8 mouse cellular contexts compared by ENCODE assay signal in genomic region chr7:89516551-89517459, GRCm38 (mm10). TPM values are rescaled to one million over a fixed set of nuclear protein-coding genes. Genes with fewer than 3 reads are reported as not detected.
A peak's percentile ranks its signal among the peaks of the same experiment; 100 is the strongest.
DNase-seq lines count a peak whose midpoint lies in the region; ATAC-seq and TF ChIP-seq lines count a peak whose summit lies in the region.

No protein-coding gene starts in this region.

- H3K27me3 ChIP-seq in heart, embryonic 14.5 days (ENCODE audit: control insufficient read depth, insufficient read depth, low read length) = no peaks in the 10 kb centered on the region
- H3K27me3 ChIP-seq in embryonic facial prominence, embryonic 11.5 days (ENCODE audit: control insufficient read depth, insufficient read depth, low read length) = no peaks in the 10 kb centered on the region
- H3K27me3 ChIP-seq in intestine, postnatal 0 days (replicated peaks; ENCODE audit: control insufficient read depth, insufficient read depth, low read length) = no peaks in the 10 kb centered on the region
- peaks cover 34% of the 10 kb centered on the region for H3K27me3 ChIP-seq in midbrain, embryonic 10.5 days (ENCODE audit: low read depth, poor library complexity, severe bottlenecking)

- DNase-seq in heart, postnatal 25 days (ENCODE audit: low spot score) = no peak
- peak; percentile 45 for DNase-seq in embryonic facial prominence, embryonic 11.5 days (ENCODE audit: low spot score)
- no peak for DNase-seq in midbrain, embryonic 10.5 days (ENCODE audit: low spot score)
- DNase-seq in urinary bladder, postnatal 14 days (ENCODE audit: low spot score) = no peak
- no peak for DNase-seq in right cerebral cortex, adult 18-20 months

- H3K27ac ChIP-seq in heart, embryonic 14.5 days (replicated peaks in 1 of 2; ENCODE audit: control insufficient read depth in 1 of 2, insufficient read depth in 1 of 2, low read depth in 2 of 2, low read length in 2 of 2) = peak overlapping the region in 1 of 2 experiments; percentile 66; a peak in 2 of 4 replicates
- peak overlapping the region; percentile 47; the same call in 1 of the 2 replicates for H3K27ac ChIP-seq in embryonic facial prominence, embryonic 11.5 days (replicated peaks; ENCODE audit: low read depth, low read length)
- H3K27ac ChIP-seq in intestine, postnatal 0 days (ENCODE audit: low read depth, low read length) = peak overlapping the region; percentile 73
- peak overlapping the region; percentile 87 for H3K27ac ChIP-seq in midbrain, embryonic 10.5 days (replicated peaks)

- intact Hi-C loops in heart, postnatal 25 days (cut with DNase I) = no loop called here

- peak; percentile 27; the same call in 1 of the 2 replicates for TF ChIP-seq CTCF in intestine, postnatal 0 days (IDR thresholded peaks at IDR 0.05; ENCODE audit: low read depth)

- ATAC-seq in heart, embryonic 14.5 days (ENCODE audit: insufficient number of reproducible peaks, insufficient read depth, low FRiP score, low read depth) = peak; percentile 40
- ATAC-seq in embryonic facial prominence, embryonic 11.5 days (replicated peaks; ENCODE audit: insufficient number of reproducible peaks, low FRiP score, low TSS enrichment, low read depth) = peak; percentile 47
- peak; percentile 55 for ATAC-seq in intestine, postnatal 0 days
- ATAC-seq in cerebellum, adult (ENCODE audit: insufficient number of reproducible peaks, low FRiP score, low TSS enrichment) = no peak

- peak overlapping the region; percentile 83 for H3K9ac ChIP-seq in heart, embryonic 14.5 days (ENCODE audit: low read length)
- H3K9ac ChIP-seq in embryonic facial prominence, embryonic 11.5 days (replicated peaks; ENCODE audit: low read length) = peak overlapping the region; percentile 85
- peak overlapping the region; percentile 69 for H3K9ac ChIP-seq in intestine, postnatal 0 days (ENCODE audit: low read depth, low read length)

- H3K36me3 ChIP-seq in heart, embryonic 14.5 days (ENCODE audit: control insufficient read depth, insufficient read depth, low read length) = no peaks in the 10 kb centered on the region
- H3K36me3 ChIP-seq in embryonic facial prominence, embryonic 11.5 days (replicated peaks; ENCODE audit: control insufficient read depth, insufficient read depth, low read depth, low read length) = no peaks in the 10 kb centered on the region
- no peaks in the 10 kb centered on the region for H3K36me3 ChIP-seq in intestine, postnatal 0 days (ENCODE audit: control insufficient read depth, insufficient read depth)
- H3K36me3 ChIP-seq in midbrain, embryonic 10.5 days = no peaks in the 10 kb centered on the region

- 9% methylated on average over 32 of the region's 32 CpGs for WGBS in heart, embryonic 14.5 days
- WGBS in embryonic facial prominence, embryonic 11.5 days = 8% methylated on average over 32 of the region's 32 CpGs
- WGBS in intestine, postnatal 0 days = 4% methylated on average over 32 of the region's 32 CpGs
- 10% methylated on average over 32 of the region's 32 CpGs for WGBS in midbrain, embryonic 10.5 days

- H3K9me3 ChIP-seq in heart, embryonic 14.5 days (ENCODE audit: control insufficient read depth, low read length) = peaks cover 4% of the 10 kb centered on the region; the same call in 1 of the 2 replicates
- no peaks in the 10 kb centered on the region for H3K9me3 ChIP-seq in embryonic facial prominence, embryonic 11.5 days (replicated peaks; ENCODE audit: control insufficient read depth, low read length)
- no peaks in the 10 kb centered on the region for H3K9me3 ChIP-seq in intestine, postnatal 0 days (ENCODE audit: control insufficient read depth)
- no peaks in the 10 kb centered on the region for H3K9me3 ChIP-seq in midbrain, embryonic 10.5 days (replicated peaks)

- peak overlapping the region; percentile 65 to 79 for H3K4me3 ChIP-seq in heart, embryonic 14.5 days (ENCODE audit: control insufficient read depth in 1 of 2, insufficient read depth in 1 of 2, low read depth in 1 of 2, low read length in 2 of 2)
- peak overlapping the region; percentile 75 for H3K4me3 ChIP-seq in embryonic facial prominence, embryonic 11.5 days (ENCODE audit: low read depth, low read length)
- peak overlapping the region; percentile 68 for H3K4me3 ChIP-seq in intestine, postnatal 0 days (ENCODE audit: low read depth, low read length)
- peak overlapping the region; percentile 76 for H3K4me3 ChIP-seq in midbrain, embryonic 10.5 days

- H3K4me2 ChIP-seq in heart, embryonic 14.5 days (ENCODE audit: low read length) = peak overlapping the region; percentile 93
- H3K4me2 ChIP-seq in embryonic facial prominence, embryonic 11.5 days (ENCODE audit: low read depth, low read length) = peak overlapping the region; percentile 93
- peak overlapping the region; percentile 97 for H3K4me2 ChIP-seq in intestine, postnatal 0 days (replicated peaks; ENCODE audit: low read depth)

- H3K4me1 ChIP-seq in heart, embryonic 14.5 days (ENCODE audit: control insufficient read depth in 2 of 2, insufficient read depth in 2 of 2, low read length in 2 of 2) = peaks cover 1 to 3% of the 10 kb centered on the region in 2 experiments; a peak in 2 of 4 replicates
- H3K4me1 ChIP-seq in embryonic facial prominence, embryonic 11.5 days (ENCODE audit: control insufficient read depth, insufficient read depth, low read length) = no peaks in the 10 kb centered on the region
- H3K4me1 ChIP-seq in intestine, postnatal 0 days (replicated peaks; ENCODE audit: control insufficient read depth, insufficient read depth, low read length) = 0 out of 2 replicates have a peak, but pooled peaks cover 4% of the 10 kb centered on the region
- peaks cover 40% of the 10 kb centered on the region for H3K4me1 ChIP-seq in midbrain, embryonic 10.5 days

RNA-seq across cellular contexts. Expression of gene Prss23, which starts 10.2 kb away (rescaled TPM):
- 30.1 and 38.0 TPM in 2 replicates for polyA plus RNA-seq in heart, embryonic 14.5 days (2014; fragmentation: Nextera tagmentation; extraction: Ambion mirVana)
- total RNA-seq in heart, postnatal 25 days (2021) = 10 to 100 TPM; 24.6 to 25.0 TPM
- 55.0 and 59.3 TPM in 2 replicates for polyA plus RNA-seq in embryonic facial prominence, embryonic 11.5 days (2014; fragmentation: Nextera tagmentation; extraction: Ambion mirVana)
- polyA plus RNA-seq in intestine, postnatal 0 days (2015; fragmentation: Nextera tagmentation; extraction: Ambion mirVana) = 72.4 and 87.9 TPM in 2 replicates
- 24.1 and 26.4 TPM in 2 replicates for polyA plus RNA-seq in midbrain, embryonic 10.5 days (2016; fragmentation: Nextera tagmentation; extraction: Ambion mirVana)
